Mouse (Mus musculus) right cerebral cortex, postnatal 25 days (tissue): ENCODE data around the gene Zfp810.
A peak's percentile ranks its signal among the peaks of the same experiment; 100 is the strongest.

Source experiments
- DNase-seq: peaks from one replicate; pipeline ENCODE4 v3.0.0; 2022

Gene Zfp810

DNA sequence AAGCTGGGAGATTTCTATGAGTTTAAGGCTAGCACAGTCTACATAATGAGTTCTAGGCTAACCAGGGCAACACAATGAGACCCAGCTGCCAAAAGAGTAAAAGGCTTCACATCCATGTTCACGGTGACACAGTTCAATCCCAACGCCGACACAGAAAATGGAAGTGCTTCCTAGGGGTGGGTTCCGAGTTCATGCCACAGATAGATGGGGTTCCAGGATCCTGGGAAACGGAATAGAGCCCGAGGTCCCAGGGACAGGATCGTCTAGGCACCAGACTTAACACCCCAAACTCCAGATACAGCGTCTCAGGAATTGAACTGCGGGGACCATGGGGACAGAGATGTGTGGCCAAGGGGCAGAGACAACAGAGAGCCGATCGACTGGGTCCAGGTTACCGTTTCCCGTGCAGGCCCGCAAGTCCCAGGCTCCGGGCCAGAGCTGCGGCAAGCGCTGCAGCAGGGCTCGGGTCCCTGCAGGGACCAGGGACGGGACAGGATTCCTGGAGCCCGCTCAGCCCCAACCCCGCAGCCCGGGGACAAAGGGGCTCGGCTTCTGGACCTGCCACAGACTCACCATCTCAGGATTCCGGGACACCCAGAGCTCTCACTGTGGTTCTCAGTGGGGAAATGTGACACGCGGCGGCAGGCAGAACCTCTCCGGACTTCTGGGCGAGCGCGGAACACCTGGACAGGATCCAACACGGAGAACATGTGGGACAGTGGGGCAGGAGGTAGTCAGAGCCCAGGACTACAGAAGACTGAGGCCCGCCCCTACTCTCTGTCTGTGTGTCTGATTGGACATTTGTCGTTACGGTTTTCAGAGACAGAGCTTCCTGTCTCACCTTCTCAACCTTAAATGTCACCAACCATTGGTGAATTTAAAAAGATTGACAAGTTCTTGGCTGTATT lies 48.0 kb downstream of the Zfp810 start, which contains the start of gene Zfp599:
TSS of gene Zfp599 (minus strand) at position 712 of the 908 bp plus-strand sequence.
- peak; percentile 48 for DNase-seq

- no peak for DNase-seq
Measured at GRCm38 (mm10) chr9:22258784-22259183, 48.7 kb downstream of the Zfp810 start.

DNA sequence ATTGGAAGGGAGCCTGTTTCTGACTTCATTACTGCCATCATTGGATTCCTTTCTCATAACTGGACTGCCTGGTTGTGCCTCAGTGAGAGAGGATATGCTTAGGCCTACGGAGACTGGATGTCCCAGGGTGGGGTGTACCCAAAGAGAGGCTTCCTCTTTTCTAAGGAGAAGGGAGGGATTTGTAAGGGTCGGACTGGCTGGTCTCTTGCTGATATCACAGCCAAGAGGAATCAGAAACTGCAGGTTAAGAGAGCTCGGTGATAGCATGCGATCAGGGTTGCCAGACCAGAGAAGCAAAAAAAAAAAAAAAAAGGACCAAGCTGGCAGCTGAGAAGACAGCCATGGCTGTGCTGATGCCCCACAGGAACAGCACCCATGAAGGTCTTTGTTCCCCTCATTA lies 50.9 kb downstream of the Zfp810 start:
- DNase-seq: no peak

GRCm38 (mm10) chr9:22244242-22244641 lies 63.2 kb downstream of the Zfp810 start:
- DNase-seq: no peak

DNA sequence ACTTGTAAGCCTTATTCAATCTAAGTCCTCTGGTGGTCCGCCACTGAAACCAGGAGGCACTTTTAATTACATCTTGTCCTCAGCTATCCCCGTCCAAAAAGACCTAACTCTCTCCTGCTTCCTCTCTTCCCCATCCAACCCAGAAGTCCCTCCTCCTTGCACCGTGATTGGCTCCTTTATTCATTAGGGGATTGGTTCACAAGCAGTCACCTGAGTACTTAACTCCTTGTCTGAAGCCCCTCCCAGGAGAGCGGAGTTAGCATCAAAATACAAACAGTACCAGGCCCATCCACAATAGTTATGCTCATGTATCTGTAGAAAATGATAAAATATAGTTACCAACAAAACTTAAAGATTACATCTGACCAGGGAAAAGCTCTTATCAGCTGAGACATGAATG lies 67.4 kb downstream of the Zfp810 start:
- no peak for DNase-seq

GRCm38 (mm10) chr9:22230556-22230955 lies 76.9 kb downstream of the Zfp810 start:
- DNase-seq: no peak

- DNase-seq: no peak
Measured at GRCm38 (mm10) chr9:22230061-22230460, 77.4 kb downstream of the Zfp810 start.

DNA sequence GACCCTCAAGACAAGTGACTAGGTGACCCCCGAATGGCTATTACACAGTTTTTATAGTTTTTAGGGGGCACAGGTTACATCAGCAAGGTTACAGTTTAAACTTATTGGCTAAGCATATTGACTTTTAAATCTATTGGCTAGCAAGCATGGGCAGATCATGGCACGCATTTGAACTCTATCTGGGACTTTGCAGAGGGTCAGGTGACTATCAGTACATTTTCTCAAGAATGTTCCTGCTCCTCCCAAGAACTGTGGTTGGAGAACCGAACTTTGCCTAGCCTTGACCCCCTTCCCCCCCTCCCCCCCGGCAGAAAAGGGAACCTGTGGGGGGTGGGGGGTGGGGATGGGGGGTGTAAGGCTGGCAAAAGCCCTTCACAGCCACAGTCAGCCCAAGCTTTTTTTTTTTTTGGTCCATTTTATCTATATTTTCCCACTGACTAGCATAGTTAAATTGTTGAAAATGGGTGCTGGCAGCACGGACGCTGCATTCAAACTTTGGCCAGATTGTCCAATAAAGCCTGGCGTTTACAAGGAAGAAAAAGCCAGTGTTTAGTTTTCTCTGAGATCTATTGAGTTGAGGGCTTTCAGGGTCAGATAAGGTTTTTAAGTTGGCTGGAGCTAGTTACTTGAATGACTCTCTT lies 77.9 kb downstream of the Zfp810 start:
- no peak for DNase-seq

DNA sequence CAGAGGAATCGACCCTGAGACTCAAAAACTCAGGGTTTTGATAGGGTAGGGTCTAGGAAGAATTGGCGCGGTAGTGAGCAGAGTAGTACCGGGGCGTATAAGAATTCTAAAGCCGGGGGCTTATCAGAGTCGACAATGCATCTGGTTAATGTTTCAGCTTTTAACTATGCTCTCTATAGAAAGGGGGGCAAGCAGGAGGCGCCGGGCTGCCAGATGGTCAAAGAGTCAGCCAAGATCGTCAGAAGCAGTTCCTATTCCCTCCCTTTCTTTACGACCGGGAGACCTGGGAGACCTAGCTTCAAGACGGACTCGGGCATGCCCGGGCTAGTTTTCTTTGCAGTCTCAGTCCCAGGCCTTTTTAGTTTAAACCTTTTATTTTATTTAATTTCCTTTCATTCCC lies 80.6 kb downstream of the Zfp810 start:
- DNase-seq: no peak
